Mouse (Mus musculus) heart, adult 18-20 months (tissue): ENCODE measurements around the gene Hist2h3b. TPM values are rescaled to one million over a fixed set of nuclear protein-coding genes. Genes with fewer than 3 reads are reported as not detected.
"Not testable (repeated sequence)": the region's sequence is repeated elsewhere in the genome, so short reads cannot be mapped to it uniquely, and the experiment has no call there.

Source experiments
- DNase-seq, 2 experiments: peaks; one replicate each; pipeline ENCODE4 v3.0.0; 2021 to 2022; ENCODE audit warnings: mixed read lengths in 1 of 2
- long read RNA-seq, 2 experiments: library from polyadenylated mRNA; stranded (forward); transcript quantifications; one replicate each; pipeline ENCODE4 v2.0.0; 2021
- total RNA-seq, 2 experiments: library from RNA; stranded (reverse); gene quantifications; 2 replicates each; pipeline ENCODE4 v1.2.3; 2021

Gene Hist2h3b
- 10 to 100 TPM; 16.8 to 21.7 TPM for total RNA-seq
- long read RNA-seq, experiment 1: 0 reads
- long read RNA-seq, experiment 2: 0 reads

DNA sequence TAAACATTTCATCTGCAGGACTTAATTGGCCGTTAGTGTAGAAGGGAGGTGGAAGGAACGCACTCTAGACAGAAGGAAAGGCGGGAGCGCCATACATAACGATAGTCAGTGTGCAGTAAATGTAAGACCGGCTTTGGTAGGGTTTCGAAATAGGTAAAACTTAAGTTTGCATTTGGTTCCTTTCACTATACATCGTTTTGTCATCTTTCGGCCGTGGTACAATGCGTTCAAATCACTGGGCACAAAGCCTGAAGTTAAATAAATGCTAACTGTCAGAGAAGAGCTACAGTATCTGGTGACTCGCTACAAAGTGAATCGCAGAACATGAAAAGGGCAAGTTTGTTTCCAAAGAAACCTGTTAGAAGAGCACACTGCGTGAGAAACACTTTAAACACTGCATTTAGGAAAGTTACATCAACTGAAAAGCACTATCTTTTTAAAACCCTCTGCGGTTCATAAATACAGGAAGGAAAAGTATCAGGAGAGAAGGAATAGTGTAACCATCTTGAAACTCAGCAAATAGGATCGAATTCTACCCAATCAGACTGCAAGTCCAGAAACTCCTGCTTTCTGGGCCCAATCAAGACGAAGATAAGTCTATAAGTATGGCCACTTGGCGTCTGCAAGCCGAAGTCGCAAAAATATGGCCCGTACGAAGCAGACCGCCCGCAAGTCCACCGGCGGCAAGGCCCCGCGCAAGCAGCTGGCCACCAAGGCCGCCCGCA is at the start of gene Hist2h3b:
TSS of gene Hist2h3b (plus strand) at position 604 of the 725 bp plus-strand sequence.
- peak; percentile 85 to 89 for DNase-seq

DNA sequence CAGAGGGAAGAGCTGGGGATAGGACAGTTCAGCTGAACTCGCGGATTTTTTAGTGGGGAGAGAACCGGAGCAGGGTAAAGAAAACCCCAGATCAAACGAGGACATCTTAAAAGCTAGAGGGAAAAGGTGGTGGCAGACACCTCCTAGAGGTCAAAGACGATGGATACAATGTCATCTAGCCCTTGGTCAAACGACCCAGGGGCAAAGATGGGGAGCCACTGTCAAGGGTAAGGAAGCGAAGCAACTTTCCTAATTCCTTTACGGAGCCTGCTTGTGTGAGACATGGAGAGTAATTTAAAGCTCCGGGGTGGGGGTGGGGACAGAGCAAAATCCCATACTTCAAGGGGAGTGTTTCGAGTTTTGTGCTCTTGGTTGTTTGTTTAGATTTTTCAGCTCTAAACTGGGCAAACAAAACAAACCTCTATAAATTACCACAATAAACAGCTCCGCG is 49.2 kb upstream of the Hist2h3b start:
- DNase-seq: peak; percentile 42 to 66

DNA sequence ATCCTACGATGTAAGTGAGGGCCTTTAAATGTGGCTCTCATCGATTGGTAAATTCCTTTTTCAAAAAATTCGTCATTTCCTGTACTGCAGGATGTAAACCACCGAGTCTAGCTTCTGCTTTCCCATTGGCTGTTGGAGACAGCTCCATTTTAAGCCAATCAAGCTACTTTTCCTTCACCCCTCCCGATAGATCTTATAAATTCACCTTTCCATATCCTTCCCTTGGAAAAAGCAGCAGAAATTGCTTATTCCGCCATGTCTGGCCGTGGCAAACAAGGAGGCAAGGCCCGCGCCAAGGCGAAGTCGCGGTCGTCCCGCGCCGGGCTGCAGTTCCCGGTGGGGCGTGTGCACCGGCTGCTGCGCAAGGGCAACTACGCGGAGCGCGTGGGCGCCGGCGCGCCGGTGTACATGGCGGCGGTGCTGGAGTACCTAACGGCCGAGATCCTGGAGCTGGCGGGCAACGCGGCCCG is 48.8 kb upstream of the Hist2h3b start, which contains the start of the genes Bola1 and Hist2h2ab:
TSS of gene Bola1 (minus strand) at position 49 of the 470 bp plus-strand sequence.
TSS of gene Hist2h2ab (plus strand) at position 205 of the 470 bp plus-strand sequence.
- DNase-seq: peak; percentile 88 to 89

DNA sequence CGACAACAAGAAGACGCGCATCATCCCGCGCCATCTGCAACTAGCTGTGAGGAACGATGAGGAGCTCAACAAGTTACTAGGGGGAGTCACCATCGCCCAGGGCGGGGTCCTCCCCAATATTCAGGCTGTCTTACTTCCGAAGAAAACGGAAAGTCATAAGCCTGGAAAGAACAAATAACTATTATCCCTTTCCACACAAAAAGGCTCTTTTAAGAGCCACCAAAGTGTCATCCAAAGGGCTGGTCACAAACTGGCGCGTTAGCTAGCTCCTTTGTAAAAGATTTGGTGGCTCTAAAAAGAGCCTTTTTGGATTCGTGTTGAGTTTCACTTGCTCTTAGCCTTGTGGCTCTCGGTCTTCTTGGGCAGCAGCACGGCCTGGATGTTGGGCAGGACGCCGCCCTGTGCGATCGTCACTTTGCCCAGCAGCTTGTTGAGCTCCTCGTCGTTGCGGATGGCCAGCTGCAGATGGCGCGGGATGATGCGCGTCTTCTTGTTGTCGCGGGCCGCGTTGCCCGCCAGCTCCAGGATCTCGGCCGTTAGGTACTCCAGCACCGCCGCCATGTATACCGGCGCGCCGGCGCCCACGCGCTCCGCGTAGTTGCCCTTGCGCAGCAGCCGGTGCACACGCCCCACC is 48.2 kb upstream of the Hist2h3b start:
- DNase-seq: not testable (repeated sequence)

DNA sequence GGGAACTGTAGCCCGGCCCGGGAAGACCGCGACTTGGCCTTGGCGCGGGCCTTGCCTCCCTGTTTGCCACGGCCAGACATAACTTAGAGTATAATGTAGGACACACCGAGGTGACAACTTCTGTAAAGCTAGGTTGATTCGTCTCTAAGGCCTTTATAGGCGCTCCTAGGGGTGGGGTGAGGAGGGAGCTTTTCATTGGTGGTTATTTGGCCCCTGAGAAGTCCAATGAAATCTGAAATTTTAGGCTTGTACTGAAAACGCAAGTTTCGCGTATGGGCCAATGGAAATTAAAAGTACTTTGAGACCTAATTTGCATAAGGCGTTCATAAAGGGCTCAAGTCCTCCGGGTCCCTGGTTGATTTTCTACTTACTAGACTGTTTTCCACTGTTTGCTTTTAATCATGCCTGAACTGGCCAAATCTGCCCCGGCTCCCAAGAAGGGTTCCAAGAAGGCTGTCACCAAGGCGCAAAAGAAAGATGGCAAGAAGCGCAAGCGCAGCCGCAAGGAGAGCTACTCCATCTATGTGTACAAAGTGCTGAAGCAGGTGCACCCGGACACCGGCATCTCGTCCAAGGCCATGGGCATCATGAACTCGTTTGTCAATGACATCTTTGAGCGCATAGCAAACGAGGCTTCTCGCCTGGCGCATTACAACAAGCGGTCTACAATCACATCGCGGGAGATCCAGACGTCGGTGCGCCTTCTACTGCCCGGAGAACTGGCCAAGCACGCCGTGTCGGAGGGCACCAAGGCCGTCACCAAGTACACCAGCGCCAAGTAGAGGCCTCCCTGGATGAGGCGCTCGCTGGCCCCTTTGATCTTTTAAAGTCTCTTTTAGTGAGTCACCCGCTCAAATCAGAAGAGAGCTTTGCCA is 47.5 kb upstream of the Hist2h3b start, which contains the start of the genes Hist2h2ac and Hist2h2be:
TSS of gene Hist2h2ac (minus strand) at position 116 of the 875 bp plus-strand sequence.
TSS of gene Hist2h2be (plus strand) at position 355 of the 875 bp plus-strand sequence.
- peak; percentile 94 to 96 for DNase-seq

DNA sequence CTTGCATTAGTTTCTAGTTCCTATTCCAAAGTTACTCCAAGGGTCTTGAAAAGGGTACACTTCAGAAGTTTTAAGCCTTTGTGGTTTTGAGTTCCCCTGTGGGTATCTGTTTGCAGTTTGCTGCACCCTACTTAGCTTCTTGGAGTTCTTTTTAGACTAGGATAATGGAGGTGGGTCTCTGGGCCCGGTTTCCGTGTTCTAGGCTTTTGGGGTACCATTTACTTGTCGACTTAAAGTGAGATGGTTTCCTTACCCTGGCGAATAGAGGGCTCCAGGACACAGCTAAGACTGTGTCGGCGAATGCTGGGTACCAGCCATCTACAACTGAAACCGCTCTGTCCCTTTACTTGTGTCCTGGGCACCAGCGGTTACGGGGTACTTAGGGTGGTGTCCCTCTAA is 46.8 kb upstream of the Hist2h3b start:
- no peak for DNase-seq

DNA sequence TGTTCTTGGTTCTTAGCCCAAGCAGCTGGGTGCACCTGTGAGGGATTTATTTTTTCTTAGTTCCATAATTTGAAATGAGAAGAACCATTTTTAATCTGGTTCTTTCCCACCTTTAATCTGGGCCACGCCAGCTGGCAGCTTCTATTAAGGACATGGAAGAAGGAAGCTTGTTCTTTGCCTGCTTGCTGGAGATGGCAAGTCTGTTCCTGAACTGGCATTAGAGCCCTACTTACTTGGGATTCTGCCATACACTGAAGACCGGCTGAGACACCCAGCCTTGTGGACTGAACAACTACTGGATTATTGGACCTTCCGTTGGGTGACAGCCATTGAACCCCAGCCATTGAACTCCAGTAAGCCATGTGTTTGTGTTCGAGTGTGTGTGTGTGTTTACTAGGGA is 45.7 kb upstream of the Hist2h3b start:
- no peak for DNase-seq

DNA sequence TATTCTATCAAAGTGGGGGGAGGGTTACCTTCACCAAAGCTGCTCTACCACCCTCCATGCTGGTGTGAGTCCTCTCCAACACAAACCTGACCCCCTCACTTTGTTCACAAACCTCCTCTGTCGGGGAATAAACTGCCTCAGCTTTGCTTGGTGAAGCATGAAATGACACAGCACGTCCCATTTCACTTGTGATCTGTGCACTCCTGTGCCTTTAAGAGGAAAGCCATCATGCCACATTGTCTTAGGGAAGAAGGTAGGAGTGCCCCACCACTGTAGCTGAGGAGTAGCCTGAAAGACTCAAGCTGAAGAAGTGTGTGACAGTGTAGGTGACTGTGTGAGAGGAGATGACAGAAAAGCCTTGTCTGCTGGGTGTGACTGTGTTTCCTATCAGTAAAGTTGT is 43.0 kb upstream of the Hist2h3b start:
- no peak for DNase-seq

DNA sequence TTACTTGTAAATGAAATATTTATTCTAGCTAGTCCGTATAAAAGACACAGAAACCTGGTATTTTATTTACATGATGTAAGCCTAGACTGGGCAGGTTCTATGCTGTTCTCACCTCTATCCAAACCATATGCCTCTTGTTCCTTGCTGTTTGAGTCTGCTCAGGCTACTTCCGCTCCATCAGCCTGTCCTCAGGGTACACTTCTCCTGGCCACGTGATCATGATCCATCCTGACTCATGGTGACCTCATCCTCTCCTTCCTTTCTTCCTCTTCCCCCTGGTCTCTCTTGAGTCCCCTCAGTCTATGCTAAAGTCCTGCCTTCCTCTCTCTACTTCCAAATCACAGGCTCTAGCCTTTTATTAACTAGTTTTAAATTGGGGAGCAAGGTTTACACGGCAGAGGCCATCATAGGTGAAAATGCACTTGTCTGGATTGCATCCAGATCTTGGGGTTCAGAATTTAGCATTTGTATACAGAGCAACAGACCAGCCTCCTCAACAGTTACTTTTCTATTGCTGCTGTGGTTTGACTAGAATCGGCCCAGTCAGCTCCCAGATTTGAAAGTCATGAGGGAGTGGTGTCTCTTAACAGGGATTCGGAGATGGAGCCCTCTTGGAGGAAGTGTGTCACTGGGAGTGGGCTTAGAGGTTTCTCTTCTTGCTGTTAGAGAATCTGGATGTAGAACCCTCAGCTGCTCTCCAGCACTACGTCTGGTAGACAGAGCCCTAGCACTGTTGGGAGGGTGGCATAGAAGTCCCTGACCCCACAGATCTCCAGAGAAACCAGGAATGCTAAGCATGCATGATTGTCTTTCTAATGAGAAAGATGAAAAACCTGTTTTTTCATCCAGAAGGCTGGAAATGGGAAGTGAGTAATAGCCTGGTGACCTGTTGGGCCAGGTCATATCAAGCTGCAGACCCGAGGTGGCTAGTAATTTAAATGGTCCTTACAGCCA is 41.5 kb upstream of the Hist2h3b start:
- DNase-seq: peak; percentile 39 to 75

DNA sequence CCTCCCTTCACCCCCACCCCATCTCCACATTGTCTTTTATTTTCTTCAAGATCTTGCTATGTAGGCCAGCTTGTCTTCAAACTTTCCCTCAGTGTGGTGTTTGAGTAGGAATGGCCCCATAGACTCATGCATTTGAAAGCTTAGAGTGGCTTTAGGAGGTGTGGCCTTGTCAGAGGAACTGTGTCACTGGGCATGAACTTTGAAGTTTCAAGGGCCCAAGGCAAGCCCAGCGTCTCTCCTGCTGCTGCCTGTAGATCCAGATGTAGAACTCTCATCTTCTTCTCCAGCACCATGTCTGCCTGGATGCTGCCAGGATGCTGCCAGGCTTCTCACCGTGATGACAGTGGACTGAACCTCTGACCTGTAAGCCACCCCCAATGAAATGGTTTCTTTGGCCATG is 39.6 kb upstream of the Hist2h3b start:
- DNase-seq: no peak

DNA sequence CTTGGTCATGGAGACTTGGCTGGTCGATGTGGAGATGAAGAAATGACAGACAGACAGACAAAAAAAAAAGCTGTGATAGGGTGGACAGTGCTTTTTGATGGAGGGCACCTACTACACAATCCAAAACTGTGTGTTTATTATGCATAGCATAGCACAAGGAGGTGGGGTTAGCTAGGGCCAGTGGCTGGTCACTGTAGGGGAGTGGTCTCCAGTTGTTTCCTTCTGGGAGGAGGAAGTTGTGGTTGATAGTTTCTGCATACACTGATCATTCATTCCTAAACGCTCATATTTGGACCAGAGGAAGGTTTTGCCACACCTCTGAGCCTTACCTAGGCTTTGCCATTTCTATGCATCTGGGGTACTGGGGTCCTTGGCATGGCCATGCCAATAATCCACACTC is 38.0 kb upstream of the Hist2h3b start:
- DNase-seq: no peak

DNA sequence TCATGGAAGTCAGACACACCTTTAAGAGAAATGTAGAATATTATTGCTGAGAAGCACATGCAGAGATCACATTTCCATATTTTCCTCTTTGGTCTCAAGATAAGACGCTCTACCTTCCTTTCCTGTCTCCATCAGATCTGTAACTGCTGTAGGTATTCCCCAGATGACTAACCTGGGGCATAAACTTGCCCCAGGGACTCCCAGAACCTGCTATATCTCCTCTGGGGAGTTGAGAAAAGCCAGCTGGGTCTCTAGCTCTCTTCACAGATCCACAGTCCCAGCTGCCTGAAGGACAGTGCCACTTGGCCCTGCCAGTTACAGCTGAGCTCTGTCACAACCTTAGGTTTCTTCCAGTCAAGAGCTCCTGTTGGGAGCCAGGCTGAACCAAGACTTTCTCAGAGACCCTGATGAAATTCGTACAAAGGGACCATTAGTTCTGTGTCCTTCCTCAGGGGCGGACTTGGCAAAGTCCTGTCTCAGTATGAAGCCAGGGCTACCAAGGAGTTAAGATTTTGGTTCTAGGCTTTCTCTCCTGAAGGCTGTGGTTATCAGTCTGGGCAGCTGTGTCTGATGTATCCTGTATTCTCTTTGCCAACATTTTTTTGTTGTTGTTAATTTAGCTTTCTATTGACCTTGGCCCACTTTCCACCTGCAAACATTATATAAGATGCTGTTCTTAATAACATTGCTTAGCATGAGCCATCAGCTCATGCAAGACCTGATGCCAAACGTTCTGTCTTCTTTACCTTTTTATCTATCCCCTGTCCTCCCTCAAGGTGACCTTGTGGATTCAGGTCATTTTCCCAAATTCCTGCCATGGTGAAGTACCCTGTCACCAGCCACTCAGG is 37.3 kb upstream of the Hist2h3b start:
- DNase-seq: peak in 1 of 2 experiments; percentile 24

DNA sequence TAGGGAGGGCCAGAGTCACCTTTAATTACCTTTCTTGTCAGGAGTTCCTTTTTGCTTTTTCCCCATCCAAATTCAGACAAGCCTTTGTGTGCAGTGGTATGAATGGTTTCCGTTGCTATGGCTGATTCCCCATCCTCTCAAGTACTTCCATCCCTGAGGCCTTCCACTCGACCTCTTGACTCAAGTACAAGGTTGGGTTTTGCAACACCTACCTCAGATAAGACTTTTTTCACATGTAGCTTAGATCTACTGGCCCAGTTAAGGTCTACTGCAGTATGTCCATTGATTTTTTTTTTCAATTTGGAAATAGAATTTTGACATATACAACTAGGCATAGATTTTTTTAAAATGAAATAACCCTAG is 36.7 kb upstream of the Hist2h3b start:
- no peak for DNase-seq

DNA sequence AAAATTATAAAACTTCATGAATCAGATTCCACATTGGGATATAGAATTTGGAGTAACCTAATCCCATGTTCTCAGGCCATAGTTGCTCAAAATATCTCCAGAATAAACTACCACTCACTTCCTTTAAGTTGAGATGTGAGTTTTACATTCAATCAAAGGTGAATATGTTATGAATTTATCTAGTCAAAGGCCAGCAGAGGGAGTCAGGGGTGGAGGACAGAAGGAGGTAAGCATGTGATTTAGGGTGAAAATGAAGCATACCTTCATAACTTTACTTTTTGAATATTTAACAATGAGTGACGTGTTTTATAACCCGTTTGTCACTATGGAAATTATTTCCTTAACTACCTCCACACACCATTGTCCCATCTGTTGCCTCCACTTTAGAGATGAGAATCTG is 33.5 kb upstream of the Hist2h3b start:
- DNase-seq: no peak

DNA sequence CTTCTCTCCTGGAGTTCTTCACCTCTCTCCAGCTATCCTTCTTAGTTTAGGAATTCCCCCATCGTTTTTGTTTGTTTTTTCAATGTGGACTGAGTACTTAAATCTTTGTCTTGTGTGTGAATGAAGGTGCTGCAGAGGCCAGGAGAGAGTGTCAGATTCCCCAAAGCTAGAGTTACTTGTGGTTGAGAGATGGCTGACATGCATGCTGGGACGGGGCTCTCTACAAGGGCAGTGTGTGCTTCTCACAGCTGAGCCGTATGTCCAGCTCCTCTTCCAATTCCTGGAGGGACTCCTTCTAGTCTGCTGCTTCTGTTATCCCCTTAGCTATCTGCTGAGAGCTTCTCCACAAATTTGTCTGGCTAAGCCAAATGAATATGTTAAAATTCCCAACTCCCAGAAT is 32.6 kb upstream of the Hist2h3b start:
- no peak for DNase-seq

DNA sequence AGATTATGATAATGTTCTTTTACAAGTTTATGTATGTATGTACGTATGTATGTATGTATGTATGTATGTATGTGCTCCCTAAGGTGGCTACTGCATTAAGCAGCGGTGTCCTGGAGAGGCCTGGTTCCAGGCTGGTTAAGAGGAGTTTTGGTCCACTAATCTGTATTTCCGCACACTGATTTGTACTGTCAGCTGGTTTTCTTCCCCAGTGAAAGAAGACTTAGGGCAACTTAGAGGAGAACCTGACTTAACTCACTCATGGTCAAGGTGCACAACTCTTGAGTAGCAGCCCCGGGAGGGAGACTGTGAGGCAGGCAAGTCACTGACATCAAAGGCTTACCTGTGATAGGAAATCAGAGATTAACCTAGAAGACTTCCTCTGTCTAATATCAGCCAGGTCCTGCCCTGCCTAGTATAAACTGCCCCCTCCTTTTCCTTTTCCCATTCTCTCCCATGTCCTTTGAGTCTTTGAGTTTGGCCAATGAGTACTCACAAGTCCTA is 31.6 kb upstream of the Hist2h3b start:
- no peak for DNase-seq

DNA sequence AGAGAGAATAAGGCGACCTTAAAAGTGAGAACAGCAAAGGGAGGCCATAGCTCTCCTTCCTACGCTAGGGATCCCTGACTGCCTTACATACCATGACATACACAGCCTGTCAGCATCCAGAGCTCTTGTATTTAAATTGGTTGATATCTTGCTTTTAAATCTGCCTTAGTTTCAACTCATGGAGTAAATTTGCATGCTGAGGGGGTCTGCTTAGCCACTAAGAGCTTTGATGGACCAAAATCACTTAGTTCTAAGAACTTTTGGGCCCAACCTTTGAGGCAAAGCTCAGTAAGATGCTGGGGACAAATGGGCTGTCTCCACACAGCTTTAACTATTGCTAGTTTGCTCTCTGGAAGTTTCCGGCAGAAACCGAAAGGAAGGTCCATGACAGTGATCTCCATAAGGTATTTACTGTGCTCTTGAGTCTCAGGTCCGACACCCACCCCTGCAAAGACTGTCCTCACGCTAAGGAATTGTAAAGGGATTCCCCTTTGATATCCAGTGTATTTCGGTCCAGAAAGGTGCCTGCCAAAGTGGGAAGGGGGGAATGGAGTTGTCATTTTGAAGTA is 31.0 kb upstream of the Hist2h3b start:
- DNase-seq: no peak

DNA sequence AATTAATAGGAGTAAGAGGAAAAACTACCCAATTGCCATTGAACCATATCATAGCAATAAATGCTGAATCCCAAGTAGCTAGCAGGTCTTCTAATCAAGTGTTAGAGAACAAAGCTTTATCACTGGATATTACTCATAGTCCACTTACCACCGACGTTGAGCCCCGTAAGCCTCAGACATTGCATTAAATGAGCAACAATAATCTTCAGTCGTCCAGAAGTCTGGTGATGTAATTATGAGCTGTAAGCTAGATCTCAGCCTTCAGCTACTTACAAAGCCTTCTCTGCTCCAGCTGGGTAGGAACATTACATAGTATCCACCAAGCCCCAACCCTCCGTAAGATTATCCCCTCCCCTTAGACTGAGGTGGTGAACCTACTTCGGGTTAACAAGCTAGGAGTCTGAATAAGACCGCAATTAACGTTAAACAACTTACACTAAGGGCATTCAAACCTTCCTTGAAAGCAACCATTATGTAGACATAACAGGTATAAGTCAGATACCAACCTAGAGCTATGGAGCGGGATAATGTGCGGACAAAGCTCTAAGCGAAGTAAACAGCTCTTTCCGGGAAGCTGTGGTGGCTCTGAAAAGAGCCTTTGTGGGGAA is 30.4 kb upstream of the Hist2h3b start:
- DNase-seq: no peak
